Mouse (Mus musculus) frontal cortex, adult 2 months (tissue): ENCODE results near the gene Tas2r125. TPM values are rescaled to one million over a fixed set of nuclear protein-coding genes. Genes with fewer than 3 reads are reported as not detected.
"Not testable (repeated sequence)": the region's sequence is repeated elsewhere in the genome, so short reads cannot be mapped to it uniquely, and the experiment has no call there.

ENCODE experiments used
- DNase-seq, 2 experiments: peaks; one replicate each; pipeline ENCODE4 v3.0.0; 2022; ENCODE audit warnings: low spot score in 1 of 2; ENCODE audit errors: extremely low spot score in 1 of 2
- polyA plus RNA-seq: library from polyadenylated mRNA; depleted of rRNA; stranded (reverse); fragments of >200 nt; gene quantifications from 2 replicates; pipeline ENCODE4 v1.2.3, GENCODE M21; 2012; rRNA removed

Tas2r125 gene
- not detected in 2 replicates for polyA plus RNA-seq

- DNase-seq, result no peak
Observed at GRCm38 (mm10) chr6:132909351-132909750, at the start of gene Tas2r125. TSS of gene Tas2r125 (plus strand) at chr6:132909651.

- no peak for DNase-seq
Observed at GRCm38 (mm10) chr6:132867708-132868107, 41.7 kb upstream of the Tas2r125 start, which contains the start of gene Tas2r110. TSS of gene Tas2r110 (plus strand) at chr6:132868008.

GRCm38 (mm10) chr6:132892711-132893110 lies 16.7 kb upstream of the Tas2r125 start, which contains the start of gene Tas2r113:
TSS of gene Tas2r113 (plus strand) at chr6:132893011.
- DNase-seq, result no peak

GRCm38 (mm10) chr6:132941376-132941775 lies 31.9 kb downstream of the Tas2r125 start:
- DNase-seq, result not testable (repeated sequence)

GRCm38 (mm10) chr6:132950802-132951201 lies 41.4 kb downstream of the Tas2r125 start, which contains the start of gene Tas2r129:
TSS of gene Tas2r129 (plus strand) at chr6:132951102.
- DNase-seq, result no peak

GRCm38 (mm10) chr6:132957819-132958218 lies 48.4 kb downstream of the Tas2r125 start, which contains the start of gene Tas2r131:
TSS of gene Tas2r131 (minus strand) at chr6:132957919.
- DNase-seq, result no peak

Other genes with a start within 250 kb of the Tas2r125 start
- gene Tas2r121, start 208.6 kb upstream of the Tas2r125 start, polyA plus RNA-seq, result not detected in 2 replicates
- not detected in 2 replicates for gene Tas2r122, start 197.7 kb upstream of the Tas2r125 start, polyA plus RNA-seq
- not detected in 2 replicates for gene Tas2r115, start 171.6 kb upstream of the Tas2r125 start, polyA plus RNA-seq
- gene Tas2r124, start 154.9 kb upstream of the Tas2r125 start, polyA plus RNA-seq, result not detected in 2 replicates
- not detected in 2 replicates for gene Tas2r102, start 147.5 kb upstream of the Tas2r125 start, polyA plus RNA-seq
- not detected in 2 replicates for gene Tas2r136, start 131.5 kb upstream of the Tas2r125 start, polyA plus RNA-seq
- not detected in 2 replicates for gene Tas2r117, start 106.8 kb upstream of the Tas2r125 start, polyA plus RNA-seq
- not detected in 2 replicates for gene Tas2r123, start 62.5 kb upstream of the Tas2r125 start, polyA plus RNA-seq
- not detected in 2 replicates for gene Tas2r116, start 54.2 kb upstream of the Tas2r125 start, polyA plus RNA-seq
- gene Tas2r110, start 41.6 kb upstream of the Tas2r125 start, polyA plus RNA-seq, result not detected in 2 replicates
- gene Tas2r113, start 16.6 kb upstream of the Tas2r125 start, polyA plus RNA-seq, result not detected in 2 replicates
- not detected in 2 replicates for gene Tas2r129, start 41.5 kb downstream of the Tas2r125 start, polyA plus RNA-seq
- not detected in 2 replicates for gene Tas2r131, start 48.3 kb downstream of the Tas2r125 start, polyA plus RNA-seq
- gene Tas2r109, start 71.3 kb downstream of the Tas2r125 start, polyA plus RNA-seq, result not detected in 2 replicates
- gene Tas2r103, start 127.5 kb downstream of the Tas2r125 start, polyA plus RNA-seq, result not detected in 2 replicates
- gene Tas2r140, start 146.2 kb downstream of the Tas2r125 start, polyA plus RNA-seq, result not detected in 2 replicates
- 71.0 and 85.9 TPM in 2 replicates for gene Smim10l1, start 195.3 kb downstream of the Tas2r125 start, polyA plus RNA-seq